Mouse (Mus musculus): ENCODE data around the gene Cutc. TPM values are rescaled to one million over a fixed set of nuclear protein-coding genes. Genes with fewer than 3 reads are reported as not detected.

Cutc gene
- polyA plus RNA-seq, 1 experiment from 2014 or later, result 25.6 TPM

GRCm38 (mm10) chr19:43766451-43766850 is 13.7 kb downstream of the Cutc start:
- H3K36me3 ChIP-seq (ENCODE audit: control insufficient read depth, insufficient read depth, low read length), result no peaks in the 10 kb centered on the region
- H3K9ac ChIP-seq (ENCODE audit: low read depth, low read length), result no peak overlapping the region
- no peak overlapping the region for H3K4me3 ChIP-seq (ENCODE audit: low read length)
- H3K27ac ChIP-seq (ENCODE audit: low read length), result no peak overlapping the region
- H3K4me1 ChIP-seq (ENCODE audit: control insufficient read depth, insufficient read depth, low read length), result peaks cover 2% of the 10 kb centered on the region; the same call in 1 of the 2 replicates
- no peak for ATAC-seq
- H3K4me2 ChIP-seq (ENCODE audit: low read depth, low read length), result no peak overlapping the region
- WGBS, result 74% methylated on average over 5 of the region's 5 CpGs
- no peaks in the 10 kb centered on the region for H3K9me3 ChIP-seq (ENCODE audit: control insufficient read depth, low read length)
- H3K27me3 ChIP-seq (replicated peaks; ENCODE audit: control insufficient read depth, insufficient read depth, low read length), result no peaks in the 10 kb centered on the region

DNA sequence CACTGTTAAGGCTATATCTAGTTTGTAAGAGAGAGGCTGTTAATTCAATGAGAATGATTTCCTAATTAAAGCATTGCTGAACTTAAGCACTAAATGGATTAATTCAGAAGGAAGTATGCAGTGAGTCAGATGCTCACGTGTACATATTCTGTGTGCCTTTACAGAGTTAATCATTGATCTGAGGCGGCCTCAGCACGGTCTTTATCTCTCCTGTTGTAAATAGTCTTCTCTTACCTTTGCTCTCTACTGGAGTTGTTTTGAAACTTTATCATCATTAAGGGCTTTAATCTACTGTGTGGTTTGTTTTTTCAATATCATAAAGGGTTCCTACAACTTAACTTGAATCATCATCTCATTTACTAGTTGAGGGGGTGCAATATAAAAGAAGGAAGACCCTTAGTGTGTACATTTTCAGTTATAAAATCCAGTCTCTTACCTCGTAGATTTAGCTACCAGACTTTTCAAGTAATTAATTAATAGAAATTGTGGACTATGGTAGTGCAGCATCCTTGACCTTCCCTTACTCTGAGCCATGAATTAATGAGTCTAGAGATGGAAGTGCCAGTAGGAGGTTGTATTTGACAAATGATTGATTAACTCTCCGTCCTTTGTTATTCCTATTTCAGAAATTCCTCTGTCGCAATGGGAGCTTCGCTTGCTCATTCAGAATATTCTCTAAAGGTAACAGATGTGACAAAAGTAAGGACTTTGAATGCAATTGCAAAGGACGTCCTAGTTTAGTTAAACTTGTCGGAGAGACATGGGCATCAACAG is 14.9 kb downstream of the Cutc start:
- Histone ChIP-seq H3K9ac (ENCODE audit: low read depth, low read length) (no peak overlapping the region), H3K27ac (ENCODE audit: low read length) (peak overlapping the region; percentile 64), H3K4me3 (ENCODE audit: low read length) (no peak overlapping the region), H3K27me3 (replicated peaks; ENCODE audit: control insufficient read depth, insufficient read depth, low read length) (no peaks in the 10 kb centered on the region), H3K4me2 (ENCODE audit: low read depth, low read length) (peak overlapping the region; percentile 32; the same call in 1 of the 2 replicates), H3K9me3 (ENCODE audit: control insufficient read depth, low read length) (no peaks in the 10 kb centered on the region), H3K36me3 (ENCODE audit: control insufficient read depth, insufficient read depth, low read length) (no peaks in the 10 kb centered on the region), H3K4me1 (ENCODE audit: control insufficient read depth, insufficient read depth, low read length) (peaks cover 5% of the 10 kb centered on the region)
- peak; percentile 96 for ATAC-seq
- 50% methylated on average over 9 of the region's 9 CpGs for WGBS

DNA sequence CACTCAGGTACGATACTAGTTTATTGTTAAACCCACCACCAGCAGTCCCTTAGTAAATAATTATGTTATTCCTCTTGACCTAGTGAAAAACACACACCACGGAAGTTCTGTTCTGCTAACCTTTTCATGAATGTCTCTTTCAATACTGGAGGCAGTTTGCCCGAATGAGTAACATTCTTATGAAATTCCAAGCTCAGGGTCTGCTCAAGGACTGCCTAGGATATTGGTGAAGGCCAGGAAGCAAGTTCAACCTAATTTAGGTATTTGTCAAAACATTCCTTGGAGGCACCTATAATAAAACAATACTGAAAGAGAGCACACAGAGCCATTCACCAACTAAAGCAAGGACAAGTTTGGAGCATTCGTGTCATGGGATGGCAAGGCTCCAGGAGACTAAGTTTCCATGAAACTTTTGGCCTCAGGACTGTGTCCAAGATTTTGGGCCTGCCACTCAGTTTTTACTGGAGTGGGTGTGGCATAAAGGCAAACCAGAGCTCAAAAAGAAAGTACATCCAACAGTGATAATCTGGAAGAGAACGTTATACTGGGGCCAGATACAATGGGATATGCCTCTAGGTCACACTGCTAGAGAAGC is 16.7 kb downstream of the Cutc start:
- 67% methylated on average over 5 of the region's 5 CpGs for WGBS
- Histone ChIP-seq H3K4me2 (ENCODE audit: low read depth, low read length) (no peak overlapping the region), H3K4me1 (ENCODE audit: control insufficient read depth, insufficient read depth, low read length) (peaks cover 5% of the 10 kb centered on the region), H3K27ac (ENCODE audit: low read length) (no peak overlapping the region; the same call in 1 of the 2 replicates), H3K9me3 (ENCODE audit: control insufficient read depth, low read length) (no peaks in the 10 kb centered on the region), H3K4me3 (ENCODE audit: low read length) (no peak overlapping the region), H3K36me3 (ENCODE audit: control insufficient read depth, insufficient read depth, low read length) (no peaks in the 10 kb centered on the region), H3K27me3 (replicated peaks; ENCODE audit: control insufficient read depth, insufficient read depth, low read length) (no peaks in the 10 kb centered on the region), H3K9ac (ENCODE audit: low read depth, low read length) (no peak overlapping the region)
- ATAC-seq, result no peak

DNA sequence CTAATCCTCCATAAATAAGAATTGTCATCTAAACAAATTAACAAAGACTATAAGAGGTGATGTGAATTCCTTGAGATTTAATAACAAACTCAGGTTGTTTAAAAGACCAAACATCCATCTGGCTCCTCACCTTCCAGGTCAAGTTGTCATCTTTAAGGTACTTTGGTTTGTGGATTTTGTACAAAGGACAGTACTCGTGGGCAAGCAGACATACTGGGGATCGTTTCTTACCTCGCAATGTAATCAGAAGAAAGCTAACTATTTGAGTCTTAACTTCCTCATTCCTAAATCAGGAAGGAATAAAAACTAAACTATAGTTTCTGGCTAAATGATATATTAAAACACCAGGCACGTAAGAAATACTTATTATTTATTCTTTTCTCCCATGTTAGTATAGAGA is 17.8 kb downstream of the Cutc start:
- no peak overlapping the region for H3K4me2 ChIP-seq (ENCODE audit: low read depth, low read length)
- H3K4me1 ChIP-seq (ENCODE audit: control insufficient read depth, insufficient read depth, low read length), result peaks cover 5% of the 10 kb centered on the region
- 59% methylated on average over 4 of the region's 4 CpGs for WGBS
- no peaks in the 10 kb centered on the region for H3K36me3 ChIP-seq (ENCODE audit: control insufficient read depth, insufficient read depth, low read length)
- H3K27ac ChIP-seq (ENCODE audit: low read length), result no peak overlapping the region
- H3K9me3 ChIP-seq (ENCODE audit: control insufficient read depth, low read length), result no peaks in the 10 kb centered on the region
- H3K9ac ChIP-seq (ENCODE audit: low read depth, low read length), result no peak overlapping the region
- no peaks in the 10 kb centered on the region for H3K27me3 ChIP-seq (replicated peaks; ENCODE audit: control insufficient read depth, insufficient read depth, low read length)
- ATAC-seq, result no peak
- no peak overlapping the region for H3K4me3 ChIP-seq (ENCODE audit: low read length)

- ATAC-seq, result no peak
- H3K9me3 ChIP-seq (ENCODE audit: control insufficient read depth, low read length), result no peaks in the 10 kb centered on the region
- H3K4me3 ChIP-seq (ENCODE audit: low read length), result no peak overlapping the region
- H3K36me3 ChIP-seq (ENCODE audit: control insufficient read depth, insufficient read depth, low read length), result no peaks in the 10 kb centered on the region
- 86% methylated on average over 5 of the region's 5 CpGs for WGBS
- H3K27ac ChIP-seq (ENCODE audit: low read length), result no peak overlapping the region
- H3K4me1 ChIP-seq (ENCODE audit: control insufficient read depth, insufficient read depth, low read length), result peaks cover 5% of the 10 kb centered on the region
- H3K4me2 ChIP-seq (ENCODE audit: low read depth, low read length), result no peak overlapping the region
- H3K27me3 ChIP-seq (replicated peaks; ENCODE audit: control insufficient read depth, insufficient read depth, low read length), result no peaks in the 10 kb centered on the region
- no peak overlapping the region for H3K9ac ChIP-seq (ENCODE audit: low read depth, low read length)
These were observed 18.7 kb downstream of the Cutc start for GRCm38 (mm10) chr19:43771499-43771969.

GRCm38 (mm10) chr19:43772311-43772710 is 19.5 kb downstream of the Cutc start:
- no peak overlapping the region for H3K4me2 ChIP-seq (ENCODE audit: low read depth, low read length)
- no peak overlapping the region for H3K4me3 ChIP-seq (ENCODE audit: low read length)
- H3K4me1 ChIP-seq (ENCODE audit: control insufficient read depth, insufficient read depth, low read length), result peaks cover 5% of the 10 kb centered on the region
- ATAC-seq, result no peak
- no peaks in the 10 kb centered on the region for H3K27me3 ChIP-seq (replicated peaks; ENCODE audit: control insufficient read depth, insufficient read depth, low read length)
- H3K27ac ChIP-seq (ENCODE audit: low read length), result no peak overlapping the region
- WGBS, result 57% methylated on average over 6 of the region's 6 CpGs
- H3K36me3 ChIP-seq (ENCODE audit: control insufficient read depth, insufficient read depth, low read length), result no peaks in the 10 kb centered on the region
- H3K9ac ChIP-seq (ENCODE audit: low read depth, low read length), result no peak overlapping the region
- H3K9me3 ChIP-seq (ENCODE audit: control insufficient read depth, low read length), result no peaks in the 10 kb centered on the region

DNA sequence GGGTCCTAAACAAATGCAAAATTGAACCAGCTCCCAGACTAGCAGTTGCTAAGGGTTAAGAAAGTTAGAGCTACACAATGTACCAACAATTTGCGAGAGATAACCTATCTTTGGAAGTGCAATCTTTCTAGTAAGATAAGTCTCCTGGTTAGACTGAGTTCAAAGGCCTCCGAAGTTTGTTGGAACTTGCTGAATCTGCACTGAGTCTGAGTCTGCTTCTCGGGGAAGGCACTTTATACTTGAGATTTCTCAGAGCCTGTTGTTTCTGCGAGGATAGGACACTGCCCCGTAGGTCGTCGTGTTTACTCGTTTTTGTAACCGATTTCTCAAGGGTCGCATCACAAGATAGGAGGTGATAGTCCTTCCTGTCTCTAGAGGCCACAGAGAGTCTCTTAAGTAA is 22.6 kb downstream of the Cutc start:
- Histone ChIP-seq H3K4me2 (ENCODE audit: low read depth, low read length) (no peak overlapping the region), H3K9ac (ENCODE audit: low read depth, low read length) (0 out of 2 replicates have a peak overlapping the region, but pooled peaks have one; percentile 29), H3K27ac (ENCODE audit: low read length) (peak overlapping the region; percentile 87), H3K4me1 (ENCODE audit: control insufficient read depth, insufficient read depth, low read length) (peaks cover 2% of the 10 kb centered on the region; the same call in 1 of the 2 replicates), H3K36me3 (ENCODE audit: control insufficient read depth, insufficient read depth, low read length) (no peaks in the 10 kb centered on the region), H3K4me3 (ENCODE audit: low read length) (no peak overlapping the region), H3K27me3 (replicated peaks; ENCODE audit: control insufficient read depth, insufficient read depth, low read length) (no peaks in the 10 kb centered on the region), H3K9me3 (ENCODE audit: control insufficient read depth, low read length) (no peaks in the 10 kb centered on the region)
- 42% methylated on average over 10 of the region's 10 CpGs for WGBS
- ATAC-seq, result peak; percentile 68

DNA sequence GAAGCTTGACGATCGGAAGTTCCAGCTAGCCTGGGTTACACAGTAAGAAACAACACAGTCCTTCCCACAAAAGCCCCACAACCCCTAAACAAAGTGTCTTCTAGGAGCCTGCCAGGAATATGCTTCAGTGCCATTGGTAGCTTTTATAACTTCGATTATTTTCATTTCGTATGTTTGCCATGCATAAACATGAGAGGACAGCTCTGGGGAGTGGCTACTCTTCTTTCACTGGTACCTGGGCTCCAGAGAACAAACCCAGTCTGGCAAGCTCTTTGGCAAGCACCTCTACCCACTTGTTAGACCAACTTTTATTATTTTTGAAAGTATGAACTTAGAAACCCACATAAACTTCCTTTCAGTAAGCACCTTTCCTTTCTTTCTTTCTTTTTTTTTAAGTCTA is 23.8 kb downstream of the Cutc start:
- Histone ChIP-seq H3K4me3 (ENCODE audit: low read length) (no peak overlapping the region), H3K4me1 (ENCODE audit: control insufficient read depth, insufficient read depth, low read length) (peaks cover 2% of the 10 kb centered on the region; the same call in 1 of the 2 replicates), H3K9ac (ENCODE audit: low read depth, low read length) (no peak overlapping the region), H3K27me3 (replicated peaks; ENCODE audit: control insufficient read depth, insufficient read depth, low read length) (no peaks in the 10 kb centered on the region), H3K27ac (ENCODE audit: low read length) (peak overlapping the region; percentile 26; the same call in 1 of the 2 replicates), H3K9me3 (ENCODE audit: control insufficient read depth, low read length) (no peaks in the 10 kb centered on the region), H3K4me2 (ENCODE audit: low read depth, low read length) (no peak overlapping the region), H3K36me3 (ENCODE audit: control insufficient read depth, insufficient read depth, low read length) (no peaks in the 10 kb centered on the region)
- WGBS, result 67% methylated on average over 4 of the region's 4 CpGs
- ATAC-seq, result no peak

- 54% methylated on average over 2 of the region's 2 CpGs for WGBS
- peak; percentile 13; the same call in 1 of the 2 replicates for ATAC-seq
These were observed 24.5 kb downstream of the Cutc start for GRCm38 (mm10) chr19:43777308-43777707.

More at GRCm38 (mm10) chr19:43777308-43777707, 24.5 kb downstream of the Cutc start:
- Histone ChIP-seq H3K4me3 (ENCODE audit: low read length) (no peak overlapping the region), H3K9me3 (ENCODE audit: control insufficient read depth, low read length) (no peaks in the 10 kb centered on the region), H3K4me2 (ENCODE audit: low read depth, low read length) (no peak overlapping the region), H3K9ac (ENCODE audit: low read depth, low read length) (no peak overlapping the region), H3K27me3 (replicated peaks; ENCODE audit: control insufficient read depth, insufficient read depth, low read length) (no peaks in the 10 kb centered on the region), H3K36me3 (ENCODE audit: control insufficient read depth, insufficient read depth, low read length) (no peaks in the 10 kb centered on the region), H3K4me1 (ENCODE audit: control insufficient read depth, insufficient read depth, low read length) (peaks cover 2% of the 10 kb centered on the region; the same call in 1 of the 2 replicates), H3K27ac (ENCODE audit: low read length) (no peak overlapping the region; the same call in 1 of the 2 replicates)
